Mouse (Mus musculus) MEL (cell line): ENCODE measurements around the gene Zfp146. TPM values are rescaled to one million over a fixed set of nuclear protein-coding genes. Genes with fewer than 3 reads are reported as not detected.
A peak's percentile ranks its signal among the peaks of the same experiment; 100 is the strongest.

ENCODE experiments used
- DNase-seq: peaks from one replicate; pipeline ENCODE4 v3.0.0; 2011; ENCODE audit warnings: low read depth, low spot score
- H3K27ac ChIP-seq: 2 replicates; pipeline ENCODE4 v1.5.1; 2012; ENCODE audit warnings: low read depth, mild to moderate bottlenecking, control low read depth, low read length, moderate library complexity; ENCODE audit not compliant: control insufficient read depth
- H3K27me3 ChIP-seq, 2 experiments: fragments of 150-350 bp in 1 of 2; sonication (generic) in 1 of 2; 2 replicates each; pipeline ENCODE4 v1.6.1; 2012; ENCODE audit warnings: low read length in 2 of 2, mild to moderate bottlenecking in 2 of 2, improper control_type of control experiment in 1 of 2, moderate library complexity in 1 of 2; ENCODE audit not compliant: insufficient read depth in 2 of 2, control insufficient read depth in 1 of 2
- H3K36me3 ChIP-seq, 2 experiments: 2 replicates each; pipeline ENCODE4 v1.6.1; 2012 to 2014; ENCODE audit warnings: low read length in 2 of 2, improper control_type of control experiment in 1 of 2, inconsistent platforms in 1 of 2, mild to moderate bottlenecking in 1 of 2; ENCODE audit not compliant: insufficient read depth in 2 of 2, control insufficient read depth in 1 of 2
- H3K4me1 ChIP-seq, 2 experiments: fragments of 150-350 bp in 1 of 2; sonication (generic) in 1 of 2; 2 replicates each; pipeline ENCODE4 v1.6.1; 2012; ENCODE audit warnings: low read length in 2 of 2, improper control_type of control experiment in 1 of 2, mild to moderate bottlenecking in 1 of 2; ENCODE audit not compliant: insufficient read depth in 2 of 2, control insufficient read depth in 1 of 2
- H3K4me3 ChIP-seq, 2 experiments: fragments of 150-350 bp in 1 of 2; sonication (generic) in 1 of 2; 2 replicates each; pipeline ENCODE4 v1.5.1; 2012; ENCODE audit warnings: low read depth in 2 of 2, low read length in 2 of 2, mild to moderate bottlenecking in 2 of 2, moderate library complexity in 2 of 2, control low read depth in 1 of 2, improper control_type of control experiment in 1 of 2; ENCODE audit not compliant: control insufficient read depth in 1 of 2, insufficient read depth in 1 of 2
- H3K79me2 ChIP-seq: 2 replicates; pipeline ENCODE4 v1.6.1; 2012; ENCODE audit warnings: mild to moderate bottlenecking, low read length, moderate library complexity; ENCODE audit not compliant: control insufficient read depth, poor library complexity, insufficient read depth
- H3K9ac ChIP-seq: 2 replicates; pipeline ENCODE4 v1.6.1; 2012; ENCODE audit warnings: low read depth, mild to moderate bottlenecking, control low read depth, low read length, moderate library complexity; ENCODE audit not compliant: control insufficient read depth, poor library complexity, severe bottlenecking
- H3K9me3 ChIP-seq: fragments of 150-350 bp; sonication (generic); replicated peaks from 2 replicates; pipeline ENCODE4 v1.6.1; 2012; ENCODE audit warnings: mild to moderate bottlenecking, low read length, improper control_type of control experiment, moderate library complexity; ENCODE audit not compliant: insufficient read depth
- CHD2 ChIP-seq: IDR thresholded peaks from 2 replicates; pipeline ENCODE4 v1.6.1; 2011; ENCODE audit warnings: low read length, improper control_type of control experiment
- ELF1 ChIP-seq: IDR thresholded peaks from 2 replicates; pipeline ENCODE4 v1.6.1; 2014; ENCODE audit warnings: low read depth, mild to moderate bottlenecking, inconsistent platforms, low read length, improper control_type of control experiment, moderate library complexity
- EP300 ChIP-seq, 2 experiments: IDR thresholded peaks; 2 replicates each; pipeline ENCODE4 v1.6.1; 2011; ENCODE audit warnings: improper control_type of control experiment in 2 of 2, low read length in 2 of 2, low read depth in 1 of 2, mild to moderate bottlenecking in 1 of 2
- GABPA ChIP-seq: IDR thresholded peaks from 2 replicates; pipeline ENCODE4 v1.6.1; 2012; ENCODE audit warnings: low read depth, mild to moderate bottlenecking, inconsistent platforms, low read length, improper control_type of control experiment, moderate library complexity
- HCFC1 ChIP-seq: IDR thresholded peaks from 2 replicates; pipeline ENCODE4 v1.6.1; 2012; ENCODE audit warnings: low read depth, mild to moderate bottlenecking, inconsistent platforms, low read length, improper control_type of control experiment, moderate library complexity
- KAT2A ChIP-seq: conservative IDR thresholded peaks from 2 replicates; pipeline ENCODE4 v1.6.1; 2012; ENCODE audit warnings: low read depth, low read length, improper control_type of control experiment, inconsistent platforms
- MAX ChIP-seq: IDR thresholded peaks from 2 replicates; pipeline ENCODE4 v1.6.1; 2011; ENCODE audit warnings: low read length, improper control_type of control experiment
- MAZ ChIP-seq: IDR thresholded peaks from 2 replicates; pipeline ENCODE4 v1.6.1; 2012; ENCODE audit warnings: low read depth, mild to moderate bottlenecking, inconsistent platforms, low read length, improper control_type of control experiment
- MXI1 ChIP-seq: IDR thresholded peaks from 2 replicates; pipeline ENCODE4 v1.6.1; 2011; ENCODE audit warnings: mild to moderate bottlenecking, low read depth, low read length, improper control_type of control experiment
- NELFE ChIP-seq: IDR thresholded peaks from 2 replicates; pipeline ENCODE4 v1.6.1; 2011; ENCODE audit warnings: low read depth, low read length, improper control_type of control experiment
- NRF1 ChIP-seq: IDR thresholded peaks from 2 replicates; pipeline ENCODE4 v1.6.1; 2014; ENCODE audit warnings: low read depth, mild to moderate bottlenecking, inconsistent platforms, low read length, improper control_type of control experiment, moderate library complexity; ENCODE audit not compliant: poor library complexity, insufficient read depth, severe bottlenecking
- POLR2A ChIP-seq, 2 experiments: IDR thresholded peaks; 2 replicates each; pipeline ENCODE4 v1.6.1; 2011 to 2012; ENCODE audit warnings: low read length in 2 of 2, mild to moderate bottlenecking in 2 of 2, control low read depth in 1 of 2, improper control_type of control experiment in 1 of 2, low read depth in 1 of 2, moderate library complexity in 1 of 2; ENCODE audit not compliant: control insufficient read depth in 1 of 2, insufficient read depth in 1 of 2, poor library complexity in 1 of 2
- POLR2AphosphoS2 ChIP-seq: IDR thresholded peaks from 2 replicates; pipeline ENCODE4 v1.6.1; 2011; ENCODE audit warnings: low read length, improper control_type of control experiment
- POLR2AphosphoS5 ChIP-seq: IDR thresholded peaks from 2 replicates; pipeline ENCODE4 v1.6.1; 2012; ENCODE audit warnings: low read depth, borderline replicate concordance, mild to moderate bottlenecking, inconsistent platforms, low read length, moderate library complexity, mixed read lengths
- SIN3A ChIP-seq: IDR thresholded peaks from 2 replicates; pipeline ENCODE4 v1.6.1; 2012; ENCODE audit warnings: low read length, improper control_type of control experiment, inconsistent platforms
- USF1 ChIP-seq: IDR thresholded peaks from 2 replicates; pipeline ENCODE4 v1.6.1; 2014; ENCODE audit warnings: low read depth, mild to moderate bottlenecking, inconsistent platforms, low read length, improper control_type of control experiment, moderate library complexity
- USF2 ChIP-seq, 2 experiments: IDR thresholded peaks; 2 replicates each; pipeline ENCODE4 v1.6.1; 2011 to 2012; ENCODE audit warnings: improper control_type of control experiment in 2 of 2, low read length in 2 of 2, borderline replicate concordance in 1 of 2, inconsistent platforms in 1 of 2, low read depth in 1 of 2, mild to moderate bottlenecking in 1 of 2; ENCODE audit not compliant: insufficient read depth in 1 of 2
- ZKSCAN1 ChIP-seq: IDR thresholded peaks from 2 replicates; pipeline ENCODE4 v1.6.1; 2012; ENCODE audit warnings: low read depth, mild to moderate bottlenecking, inconsistent platforms, low read length, improper control_type of control experiment, moderate library complexity
- ZMIZ1 ChIP-seq: IDR thresholded peaks from 2 replicates; pipeline ENCODE4 v1.6.1; 2012; ENCODE audit warnings: low read depth, mild to moderate bottlenecking, inconsistent platforms, low read length, improper control_type of control experiment, moderate library complexity
- polyA plus RNA-seq, 2 experiments: library from polyadenylated mRNA; stranded (reverse) in 1 of 2; unstranded in 1 of 2; fragments of >175 nt in 1 of 2; fragments of >200 nt in 1 of 2; gene quantifications; 2 replicates each; pipeline versions ENCODE4 v1.2.1 to v1.2.4; 2012; ENCODE audit warnings: low replicate concordance in 2 of 2, low read depth in 1 of 2; ENCODE audit not compliant: insufficient read length in 2 of 2, insufficient read depth in 1 of 2, missing spikeins in 1 of 2
- total RNA-seq: library from RNA; depleted of rRNA; stranded (reverse); fragments of 300-350 nt; gene quantifications from 2 replicates; pipeline ENCODE4 v1.2.3, GENCODE M21; 2012

The Zfp146 gene
- total and polyA plus RNA-seq, 3 experiments, result 35.5 to 38.9 TPM; not detected in 1

DNA sequence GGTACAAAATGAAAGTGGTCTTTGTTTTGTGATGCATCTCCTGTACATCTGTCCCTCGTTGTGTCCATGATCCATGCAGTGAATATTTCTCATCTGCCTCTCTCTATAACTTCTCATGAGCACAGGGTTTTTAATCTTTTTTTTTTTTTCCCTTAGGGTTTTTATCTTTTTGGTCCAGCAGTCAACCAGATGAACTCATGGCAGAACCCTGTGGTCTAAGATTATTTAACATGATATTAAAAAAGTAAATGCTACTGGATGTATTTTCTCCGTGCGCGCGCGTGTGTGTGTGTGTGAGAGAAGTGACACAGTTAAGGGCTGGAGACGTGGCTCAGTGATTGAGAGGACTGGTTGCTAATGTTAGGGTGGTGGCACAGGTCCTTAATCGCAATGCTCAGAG, 39.6 kb downstream of the Zfp146 start (continued):
- TF ChIP-seq GABPA, result no peak

DNA sequence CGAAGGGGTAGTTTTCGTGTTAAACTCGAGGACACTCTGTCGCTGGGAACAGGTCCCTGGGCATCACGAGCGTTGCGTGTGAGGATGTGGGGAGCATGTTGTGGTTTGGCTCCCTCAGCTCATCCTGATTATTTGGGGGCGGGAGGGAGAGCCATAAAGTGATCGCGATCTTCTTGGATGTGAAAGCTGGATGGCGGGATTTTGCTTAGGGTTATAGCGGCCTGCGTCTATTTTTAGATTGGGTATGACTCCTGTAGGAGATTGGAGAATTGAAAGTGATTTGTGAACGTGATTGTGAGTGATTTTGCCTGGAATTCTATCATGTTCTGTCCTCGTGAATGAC, 47.4 kb downstream of the Zfp146 start:
- Histone ChIP-seq H3K27ac (peak overlapping the region; percentile 29), H3K27me3 (no peaks in the 10 kb centered on the region), H3K9ac (peak overlapping the region; percentile 86), H3K9me3 (no peaks in the 10 kb centered on the region), H3K36me3 (peaks cover 0 to 5% of the 10 kb centered on the region in 2 experiments; a peak in 1 of 4 replicates), H3K79me2 (peaks cover 2% of the 10 kb centered on the region; the same call in 1 of the 2 replicates), H3K4me3 (peak overlapping the region; percentile 62 to 71), H3K4me1 (peaks cover 0 to 5% of the 10 kb centered on the region in 2 experiments; a peak in 3 of 4 replicates)
- peak; percentile 1; the same call in 1 of the 2 replicates for TF ChIP-seq MXI1
- TF ChIP-seq CHD2, result no peak
- no peak for TF ChIP-seq USF2 (IDR thresholded peaks at IDR 0.05; ENCODE audit: borderline replicate concordance in 1 of 2, insufficient read depth in 1 of 2, low read depth in 1 of 2, low read length in 2 of 2)
- 0 out of 4 replicates have a peak, but pooled peaks of 1 of the 2 experiments have one; percentile 0 for TF ChIP-seq EP300 (IDR thresholded peaks at IDR 0.05; ENCODE audit: low read depth in 1 of 2, low read length in 2 of 2)
- no peak for TF ChIP-seq MAZ
- DNase-seq, result no peak

DNA sequence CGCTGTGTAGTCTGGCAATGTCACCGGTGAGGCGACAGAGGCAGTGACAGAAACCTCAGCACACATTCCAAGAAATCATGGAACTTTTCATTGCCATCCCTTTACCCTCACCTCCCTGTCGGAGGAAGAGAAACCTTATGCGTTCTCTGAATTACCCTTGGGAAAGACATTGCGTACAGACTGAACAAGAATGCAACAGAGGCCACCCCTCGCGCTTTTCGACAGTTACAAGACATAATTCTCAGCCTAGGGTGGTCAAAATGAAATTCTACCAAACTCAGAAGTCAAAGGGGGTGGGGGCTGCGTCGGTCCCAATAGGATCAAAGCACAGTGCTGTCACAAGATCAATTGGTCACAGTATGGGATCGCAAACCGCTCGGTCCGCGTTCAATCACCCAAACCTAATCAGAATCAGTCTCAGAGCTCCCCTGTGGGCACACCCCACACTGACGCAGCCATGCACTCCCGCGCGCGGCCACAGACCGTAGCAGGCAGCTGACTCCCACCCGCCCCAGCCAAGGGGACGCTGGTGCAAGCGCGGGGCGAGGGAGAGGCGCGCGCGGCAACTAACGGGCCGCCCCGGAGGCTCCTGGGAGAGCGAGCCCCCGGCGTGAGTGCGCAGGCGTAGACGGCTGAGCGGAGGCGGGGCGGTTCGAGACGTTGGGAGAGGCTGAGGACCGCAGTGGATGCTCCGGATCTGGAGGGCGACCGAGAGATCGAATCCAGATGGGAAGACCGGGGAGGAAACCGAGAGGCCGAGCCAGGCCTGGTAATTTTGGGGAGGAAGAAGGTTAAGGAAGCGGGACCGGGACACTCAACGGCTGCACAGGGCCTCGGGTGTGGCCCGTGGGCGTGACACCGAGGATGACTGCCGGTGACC, 48.0 kb downstream of the Zfp146 start, which contains the start of gene Zfp382:
Gene Zfp382 (plus strand): TSS at position 635 of the 880 bp plus-strand sequence.
- Histone ChIP-seq H3K4me1 (peaks cover 0 to 5% of the 10 kb centered on the region in 2 experiments; a peak in 3 of 4 replicates), H3K9me3 (no peaks in the 10 kb centered on the region), H3K79me2 (peaks cover 2% of the 10 kb centered on the region; the same call in 1 of the 2 replicates), H3K36me3 (peaks cover 0 to 5% of the 10 kb centered on the region in 2 experiments; a peak in 1 of 4 replicates), H3K4me3 (peak within 1 kb of the TSS; percentile 62 to 71), H3K27ac (peak within 1 kb of the TSS; percentile 68), H3K27me3 (no peaks in the 10 kb centered on the region), H3K9ac (peak within 1 kb of the TSS; percentile 86)
- TF ChIP-seq HCFC1 (peak; percentile 76), NRF1 (peak; percentile 77), POLR2AphosphoS5 (no peak), POLR2AphosphoS2 (peak; percentile 92), USF1 (0 out of 2 replicates have a peak, but pooled peaks have one; percentile 5), ELF1 (0 out of 2 replicates have a peak, but pooled peaks have one; percentile 4), NELFE (peak; percentile 90), SIN3A (peak; percentile 15; the same call in 1 of the 2 replicates), POLR2A (IDR thresholded peaks at IDR 0.05; ENCODE audit: control insufficient read depth in 1 of 2, insufficient read depth in 1 of 2, low read depth in 1 of 2, low read length in 2 of 2, poor library complexity in 1 of 2) (peak; percentile 87 to 89), EP300 (IDR thresholded peaks at IDR 0.05; ENCODE audit: low read depth in 1 of 2, low read length in 2 of 2) (0 out of 4 replicates have a peak, but pooled peaks of 1 of the 2 experiments have one; percentile 2), MAZ (peak; percentile 68; the same call in 1 of the 2 replicates), MAX (0 out of 2 replicates have a peak, but pooled peaks have one; percentile 23), ZKSCAN1 (no peak), MXI1 (peak; percentile 71; the same call in 1 of the 2 replicates), ZMIZ1 (peak; percentile 83; the same call in 1 of the 2 replicates), KAT2A (no peak; the same call in 1 of the 2 replicates)
- peak; percentile 93 for DNase-seq
